Mouse (Mus musculus) fibroblast of lung, adult 2 months (primary cell): ENCODE measurements at regions not wholly inside any gene's neighbourhood (a gene's known extent, or its start where the extent isn't known, plus 50 kb on each side); places are given as distances from the start of the nearest gene placed in this dataset.

Experiments
- DNase-seq: peaks from one replicate; pipeline ENCODE4 v3.0.0-alpha.2; 2011; ENCODE audit warnings: low read depth

DNA sequence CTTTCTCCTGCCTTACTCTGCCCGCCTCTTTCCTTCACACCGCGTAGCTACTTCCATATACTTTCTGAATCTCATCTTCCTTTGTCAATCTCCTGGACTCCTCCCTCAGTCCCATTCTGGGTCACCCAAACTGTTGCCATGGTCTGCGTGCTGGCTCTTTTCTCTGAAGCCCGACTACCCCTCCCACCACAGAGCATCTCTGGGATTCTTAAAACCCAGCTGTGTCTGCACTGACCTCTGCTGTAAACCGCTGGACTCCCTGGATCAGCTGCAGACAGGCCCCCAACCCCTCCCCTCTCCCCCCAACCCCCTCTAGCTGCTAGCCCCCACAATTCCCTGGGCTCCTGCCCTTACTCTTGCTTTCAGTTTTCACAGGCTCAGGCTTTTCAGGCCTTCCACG, 136.4 kb downstream of the Fam43a start:
- no peak for DNase-seq

DNA sequence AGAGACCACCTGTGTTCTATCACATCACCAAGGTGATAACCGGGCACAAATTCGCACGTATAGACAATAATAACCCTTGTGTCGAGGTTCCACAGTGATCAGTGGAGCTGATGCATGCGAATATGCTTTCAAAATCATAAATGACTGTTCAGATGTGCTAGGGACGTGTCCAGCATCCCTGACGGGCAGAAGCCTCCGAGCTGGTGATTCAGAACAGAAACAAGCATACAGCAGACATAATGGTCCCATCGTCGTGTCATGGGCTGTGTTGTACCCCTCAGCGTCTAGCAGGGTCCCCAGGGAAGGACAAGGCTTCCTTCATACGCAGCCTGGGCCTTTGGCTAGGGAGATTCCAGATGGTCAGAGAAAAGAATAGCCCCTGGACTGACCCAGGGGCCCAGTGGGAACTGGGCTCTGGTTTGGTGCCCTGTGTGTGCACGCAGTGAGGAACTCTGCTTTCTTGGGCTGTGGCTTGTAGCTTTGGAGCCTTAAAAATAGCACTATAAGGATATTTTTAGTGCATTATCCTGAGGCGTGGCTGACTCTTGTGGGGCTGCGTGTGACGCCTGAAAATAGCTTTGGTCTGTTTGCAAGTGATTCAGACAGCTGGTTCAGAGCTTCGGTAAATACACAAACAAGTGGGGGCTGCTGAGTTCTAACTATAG, 137.3 kb downstream of the Fam43a start:
- no peak for DNase-seq

DNA sequence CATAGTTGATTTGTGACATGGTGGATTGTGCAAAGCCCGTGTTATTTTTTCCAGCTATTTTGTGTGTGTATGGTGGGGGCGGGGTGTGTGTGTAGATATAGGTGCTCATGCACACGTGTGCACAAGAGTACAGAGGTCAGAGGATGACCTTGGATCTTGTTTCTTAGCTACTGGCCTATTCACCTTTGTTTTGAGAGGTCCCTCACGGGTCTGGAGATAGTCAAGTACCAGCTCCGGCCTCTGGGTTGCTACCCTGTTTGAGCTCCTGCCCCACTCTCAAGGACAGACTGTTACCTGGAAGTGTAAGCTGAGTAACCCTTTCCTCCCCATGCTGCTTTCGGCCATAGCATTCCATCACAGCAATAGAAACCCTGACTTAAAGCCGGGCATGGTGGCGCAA, 138.0 kb downstream of the Fam43a start:
- no peak for DNase-seq

DNA sequence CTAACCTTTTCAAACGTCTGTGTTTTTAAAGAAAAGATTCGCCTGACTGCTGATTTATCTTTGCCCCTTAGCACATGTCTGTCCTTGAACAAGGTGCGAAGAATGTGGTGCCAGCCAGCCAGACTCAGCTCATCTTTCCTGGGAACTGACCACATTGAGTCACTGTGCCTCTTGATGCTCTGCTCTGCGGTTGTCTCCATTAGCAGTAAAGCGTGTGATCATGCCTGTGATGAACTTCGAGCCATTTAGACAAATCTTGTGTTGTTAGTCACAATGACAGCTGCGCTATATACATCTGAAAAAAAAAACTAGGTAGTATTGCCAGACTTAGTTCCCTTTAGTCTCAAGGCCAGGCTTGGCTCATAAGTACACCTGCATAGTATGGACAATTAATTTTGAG, 140.1 kb downstream of the Fam43a start:
- DNase-seq = no peak

DNA sequence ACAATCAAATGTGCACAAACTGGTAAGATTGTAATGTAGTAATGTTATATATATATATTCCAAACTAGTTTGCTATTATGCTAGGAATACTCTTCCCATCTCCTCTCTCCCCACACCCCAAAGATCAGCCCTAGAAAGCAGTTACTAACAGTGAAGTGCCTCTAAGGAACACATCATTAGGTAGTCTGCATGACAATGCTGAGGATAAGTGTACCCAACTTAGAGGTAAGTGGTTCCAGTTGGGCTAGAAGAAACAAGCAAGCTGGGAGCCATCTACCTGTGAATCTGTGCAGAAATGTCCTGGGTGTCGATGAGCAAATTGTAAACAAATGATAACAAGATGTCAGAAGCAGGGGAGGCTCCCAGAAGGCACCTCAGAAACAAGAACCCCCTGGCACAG, 141.7 kb downstream of the Fam43a start:
- DNase-seq = no peak

DNA sequence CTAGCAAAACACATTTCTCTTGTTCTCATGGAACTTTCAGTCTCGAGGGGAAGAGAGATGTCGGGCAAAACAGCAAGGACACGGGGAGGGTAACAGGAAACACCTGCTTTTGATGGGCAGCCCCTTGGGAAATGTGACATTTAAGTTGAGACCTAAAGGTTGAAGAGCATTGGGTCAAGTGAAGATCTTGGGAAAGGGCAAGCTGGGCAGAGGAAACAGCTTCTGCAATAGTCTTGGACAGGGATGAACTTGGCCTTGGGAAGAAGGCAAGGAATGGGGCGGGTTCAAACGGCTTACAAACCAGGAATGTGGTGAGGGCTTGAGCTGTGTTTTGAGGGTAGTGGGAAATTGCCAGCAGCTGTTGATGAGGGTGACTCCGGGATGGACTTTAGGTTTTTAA, 143.0 kb downstream of the Fam43a start:
- DNase-seq = no peak

DNA sequence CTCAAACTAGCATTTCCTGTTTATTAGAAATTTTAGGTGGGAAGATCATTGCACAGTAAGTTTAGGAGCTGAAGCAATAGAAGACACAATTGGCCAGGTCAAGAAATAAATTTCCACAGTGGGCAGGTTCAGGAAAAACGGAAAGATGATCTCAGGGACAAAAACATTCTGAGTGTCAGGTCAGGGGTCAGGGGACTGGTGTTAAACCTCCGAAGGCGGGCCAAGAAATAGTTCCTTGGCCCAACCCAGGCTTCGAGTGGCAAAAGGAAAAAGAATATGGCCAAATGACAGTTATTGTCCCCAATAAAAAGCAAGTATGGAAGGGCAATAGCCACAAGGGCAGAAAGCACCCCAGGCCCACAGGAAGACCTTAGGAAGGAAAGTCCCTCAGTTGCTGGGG, 144.0 kb downstream of the Fam43a start:
- no peak for DNase-seq

DNA sequence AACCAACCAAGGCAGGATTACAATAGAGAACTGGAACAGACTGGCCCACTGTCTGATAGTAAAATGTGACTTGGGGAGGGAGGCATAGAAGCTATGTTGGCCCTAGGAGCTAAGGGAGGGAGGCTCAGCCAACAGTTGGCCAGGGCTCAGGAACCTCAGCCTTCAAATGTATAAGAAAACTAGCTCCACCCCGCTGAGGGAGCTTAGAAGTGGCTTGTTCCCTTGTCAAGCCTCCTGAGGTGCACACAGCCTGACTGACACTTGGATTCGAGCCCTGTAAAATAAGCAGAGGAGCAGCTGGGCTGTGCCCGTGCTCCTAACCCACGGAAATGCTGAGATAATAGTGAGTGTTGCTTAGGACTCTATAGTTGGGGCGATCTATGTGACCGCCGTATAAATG, 144.7 kb downstream of the Fam43a start:
- no peak for DNase-seq

DNA sequence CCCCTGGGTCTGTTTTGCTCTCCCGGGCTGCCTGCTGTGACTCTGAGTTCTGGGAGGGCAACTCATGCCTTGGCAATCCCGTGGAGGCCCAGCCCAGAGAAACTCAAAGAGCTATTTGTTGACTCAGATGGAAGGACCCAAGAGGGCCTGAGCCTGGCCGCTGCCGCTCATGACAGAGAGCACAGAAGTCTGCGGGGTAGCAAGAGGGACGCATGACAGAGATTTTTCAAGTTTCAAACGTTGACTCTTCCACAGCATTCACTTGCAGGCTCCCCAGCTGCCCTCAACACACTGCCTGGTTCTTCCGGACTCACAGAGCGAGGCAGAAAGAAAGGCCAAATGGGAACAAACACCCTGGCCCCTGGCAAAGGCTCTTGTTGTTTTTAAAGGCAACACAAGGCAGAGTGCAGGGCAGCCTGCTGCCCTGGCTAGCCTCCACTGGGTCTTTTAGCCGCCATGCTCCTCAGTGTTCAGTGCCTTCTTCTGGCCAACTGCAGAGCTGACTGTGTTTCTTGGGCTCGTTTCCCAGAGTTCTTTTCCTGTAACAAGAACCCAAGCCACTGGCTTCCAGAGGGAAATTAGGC, 146.2 kb downstream of the Fam43a start:
- DNase-seq = peak; percentile 92

DNA sequence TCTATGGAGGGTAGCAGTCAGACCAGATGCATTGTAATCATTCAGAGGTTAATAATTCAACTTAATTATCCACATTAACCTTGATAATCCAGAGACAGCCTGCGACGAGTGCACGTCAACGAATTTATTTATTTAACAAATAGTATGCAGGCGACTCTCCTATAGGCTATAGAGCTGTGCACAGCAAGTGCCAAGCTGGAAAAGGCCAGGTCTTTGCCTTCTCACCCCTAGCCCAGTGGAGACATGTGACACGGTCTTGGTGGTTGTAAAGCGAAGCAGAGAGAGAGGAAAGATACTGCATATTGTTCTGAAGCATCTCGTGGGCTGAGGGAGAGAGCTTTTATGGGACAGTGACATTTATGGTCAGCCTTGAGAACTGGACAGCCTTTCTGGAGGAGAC, 146.7 kb downstream of the Fam43a start:
- DNase-seq = no peak

DNA sequence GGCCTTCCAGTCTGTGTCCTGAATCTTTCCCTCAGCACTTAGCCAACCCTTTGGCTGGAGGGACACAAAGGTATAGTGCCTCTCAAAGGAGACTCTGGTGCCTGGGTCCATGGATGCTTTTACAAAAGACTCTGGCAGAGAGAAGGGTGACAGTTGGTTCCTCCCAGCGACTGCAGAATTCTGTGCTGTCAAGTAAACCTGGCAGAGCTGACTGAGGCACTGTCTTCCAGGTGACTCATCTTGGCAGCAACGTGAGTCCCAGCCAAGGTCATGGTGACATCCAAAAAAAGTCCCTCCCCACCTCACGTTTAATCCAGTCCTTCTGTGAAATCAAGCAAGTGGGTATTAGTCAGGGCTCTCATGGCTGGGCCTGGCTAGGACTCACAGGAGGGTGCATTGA, 150.3 kb downstream of the Fam43a start:
- no peak for DNase-seq

DNA sequence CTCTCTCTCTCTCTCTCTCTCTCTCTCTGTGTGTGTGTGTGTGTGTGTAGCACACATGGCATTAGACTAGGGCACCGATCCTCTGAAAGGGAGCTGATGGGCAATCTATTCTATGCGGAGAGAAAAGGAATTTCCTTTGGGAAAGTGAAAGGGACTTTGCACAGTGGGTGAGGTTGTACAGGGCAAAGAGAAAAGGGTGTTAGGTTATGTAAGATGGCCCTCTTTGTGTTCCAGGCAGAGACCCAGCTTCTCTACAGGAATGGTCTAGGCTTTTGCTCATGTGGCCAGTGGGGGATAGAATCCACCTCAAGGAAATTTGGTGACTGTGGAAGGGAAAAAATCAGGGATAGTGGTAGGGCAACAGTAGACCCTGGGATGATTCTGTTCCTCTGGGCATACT, 156.2 kb downstream of the Fam43a start:
- no peak for DNase-seq

DNA sequence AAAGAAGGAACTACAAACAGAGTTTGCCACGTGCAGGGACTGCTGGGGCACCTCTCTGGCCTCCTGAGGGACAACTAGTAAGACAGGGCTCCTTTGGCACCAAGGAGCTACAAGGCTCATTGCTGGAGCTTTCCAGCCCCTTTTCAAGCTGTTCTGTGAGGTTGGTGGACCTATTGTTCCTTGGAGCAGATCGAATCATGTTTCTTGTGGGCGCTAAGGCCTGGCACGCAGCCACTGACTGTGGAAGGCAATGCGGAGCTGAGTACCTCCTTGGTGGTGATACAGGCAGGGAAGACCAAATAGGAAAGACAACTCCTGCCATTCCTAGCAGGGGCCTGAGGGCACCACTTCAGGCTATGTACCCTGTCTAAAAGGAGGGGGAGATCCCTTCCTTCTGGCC, 157.2 kb downstream of the Fam43a start:
- DNase-seq = no peak

DNA sequence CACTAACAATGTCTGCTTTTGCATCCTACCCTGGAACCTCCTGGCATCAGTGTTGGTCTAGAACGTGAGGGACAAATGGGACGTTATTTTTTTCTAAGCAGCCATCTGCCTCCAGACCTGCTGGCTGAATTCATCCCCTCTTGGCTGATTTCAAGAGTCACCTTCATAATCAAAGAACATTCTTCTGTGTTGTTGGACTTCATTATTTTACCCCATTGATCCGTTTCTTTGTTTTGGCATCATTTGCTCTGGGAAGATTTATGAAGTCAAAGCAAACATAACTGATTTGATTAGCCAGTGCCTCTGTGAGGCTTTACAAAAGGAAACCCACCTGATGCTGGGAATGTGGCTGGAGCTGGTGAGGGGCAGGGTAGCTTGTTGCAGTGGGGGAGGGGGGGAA, 158.0 kb downstream of the Fam43a start:
- DNase-seq = no peak

DNA sequence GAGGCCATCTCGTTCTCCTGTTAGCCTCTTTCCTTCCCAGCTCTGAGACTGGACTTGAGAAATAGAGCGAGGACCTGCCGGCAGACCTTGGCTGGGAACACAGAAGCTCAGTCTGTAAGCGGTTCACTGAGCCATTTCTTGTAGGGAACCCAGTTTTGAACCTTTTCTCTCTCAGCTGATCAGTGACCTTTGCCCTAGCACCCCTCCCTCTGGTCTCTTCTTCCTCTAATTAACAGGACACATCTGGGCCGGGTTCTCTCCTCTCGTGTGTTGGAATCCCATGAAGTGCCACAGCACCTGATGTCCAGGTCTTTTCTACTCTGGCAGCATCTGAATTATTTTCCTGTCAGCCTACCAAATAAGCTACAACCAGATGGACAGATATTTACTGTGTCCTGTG, 158.5 kb downstream of the Fam43a start:
- DNase-seq = no peak

DNA sequence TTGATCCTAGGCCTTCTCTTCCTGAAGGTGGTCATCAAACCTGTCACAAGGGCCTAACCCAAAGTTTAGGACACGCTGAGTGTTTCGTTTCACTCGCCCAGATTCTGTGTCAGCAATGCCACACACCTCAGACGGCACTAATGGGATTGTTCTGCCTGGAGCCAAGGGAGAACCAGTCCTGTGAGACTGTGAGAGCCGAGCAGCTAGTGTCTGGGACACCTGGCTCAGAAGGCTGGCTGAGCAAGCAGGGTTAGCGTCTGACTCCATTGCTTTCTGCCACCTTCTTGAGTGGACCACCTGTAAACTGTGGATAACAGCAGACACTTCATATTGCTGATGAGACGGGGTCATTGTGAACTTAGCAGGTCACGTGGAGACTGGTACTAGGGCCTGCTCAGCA, 160.0 kb downstream of the Fam43a start:
- no peak for DNase-seq

DNA sequence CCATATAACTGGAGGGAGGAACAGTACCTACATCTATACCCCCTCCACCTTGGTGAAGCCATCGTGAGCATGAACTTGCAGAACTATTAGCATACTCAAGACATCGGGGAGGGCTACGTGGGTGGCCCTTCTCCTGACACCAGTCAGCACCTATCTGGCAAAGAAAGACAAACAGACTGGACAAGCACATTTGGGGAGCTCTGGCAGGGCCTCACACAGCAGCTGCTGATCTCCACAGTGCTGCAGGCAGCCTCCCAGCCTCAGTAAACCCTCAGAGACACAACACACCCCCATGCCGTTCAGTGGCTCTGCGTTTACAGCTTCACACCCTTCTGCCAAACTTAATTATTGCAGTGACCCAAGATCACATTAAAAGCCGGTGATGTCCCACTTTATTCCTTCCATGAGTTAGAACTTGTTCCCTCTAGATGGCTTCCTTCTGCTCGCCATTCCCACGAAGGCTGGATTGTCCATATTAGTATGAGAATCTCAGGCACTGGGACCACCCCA, 161.7 kb downstream of the Fam43a start:
- no peak for DNase-seq

DNA sequence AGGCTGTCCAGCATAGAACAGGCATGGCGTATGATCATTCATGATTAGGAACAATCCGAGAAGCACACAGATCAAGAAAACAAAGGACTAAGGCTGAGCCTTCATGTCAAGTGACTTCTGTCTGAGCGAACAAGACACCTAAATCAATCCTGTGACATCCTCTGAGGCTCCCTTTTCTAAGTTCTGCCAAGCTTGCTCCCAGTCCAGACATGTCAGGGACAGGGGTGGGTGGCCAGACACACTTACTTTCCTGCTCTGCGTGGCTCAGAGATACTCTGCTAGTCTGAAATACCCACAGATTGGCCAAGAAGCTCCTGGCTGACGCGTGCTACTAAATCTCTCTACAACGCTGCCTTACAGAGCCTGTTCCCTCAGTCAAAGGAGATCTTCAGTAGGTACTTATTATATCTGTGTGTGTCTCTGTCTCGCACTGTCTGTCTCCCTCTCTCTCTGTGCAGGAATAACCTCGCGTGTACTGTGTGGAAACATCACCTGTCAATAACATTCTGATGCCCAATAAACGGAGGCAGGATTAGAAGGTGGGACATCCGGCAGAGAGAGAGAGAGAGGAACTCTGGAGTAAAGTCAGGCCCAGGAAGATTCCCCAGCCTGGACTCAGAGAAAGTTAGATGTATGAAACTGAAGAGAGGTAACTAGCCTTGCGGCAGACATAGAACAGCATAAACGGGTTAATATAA, 163.5 kb downstream of the Fam43a start:
- no peak for DNase-seq

DNA sequence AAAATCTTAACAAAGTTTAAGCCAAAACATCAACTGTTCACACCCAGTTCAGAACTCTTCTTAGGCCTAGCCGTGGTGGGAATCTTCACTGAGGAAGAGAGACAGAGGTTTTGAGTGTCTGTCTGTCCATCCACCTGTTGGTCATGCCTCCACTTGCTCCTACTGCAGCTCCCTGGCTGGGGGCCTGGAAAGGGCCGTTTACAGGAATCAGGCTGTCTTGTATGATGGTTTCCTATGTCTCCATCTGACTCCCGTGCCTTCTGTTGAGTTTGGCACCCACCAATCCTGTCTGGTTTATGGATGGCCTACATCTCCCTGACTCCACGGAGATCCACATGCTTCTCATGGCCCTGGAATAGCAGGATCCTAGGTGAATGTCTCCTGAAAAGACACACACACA, 166.1 kb downstream of the Fam43a start:
- no peak for DNase-seq

DNA sequence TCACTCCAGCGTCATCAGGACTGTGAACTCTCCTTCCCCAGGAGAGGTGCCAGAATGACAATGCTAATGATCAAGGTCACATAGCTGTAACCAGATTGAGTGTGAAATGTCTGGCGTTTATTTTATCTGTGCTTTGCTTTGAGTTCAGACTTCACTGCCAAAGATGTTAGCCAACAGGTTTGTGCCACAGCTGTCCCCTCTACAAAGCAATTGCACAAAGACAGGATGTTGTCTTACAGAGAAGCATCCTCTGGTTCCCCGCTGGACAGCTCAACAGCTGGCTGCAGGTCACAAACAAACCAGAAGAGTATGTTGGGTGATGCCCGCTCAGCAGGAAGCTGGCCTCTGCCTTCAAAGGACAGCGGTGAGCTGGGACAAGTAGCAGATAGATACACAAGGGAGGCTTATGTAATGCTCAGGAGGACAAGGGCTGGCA, 169.5 kb downstream of the Fam43a start:
- no peak for DNase-seq

DNA sequence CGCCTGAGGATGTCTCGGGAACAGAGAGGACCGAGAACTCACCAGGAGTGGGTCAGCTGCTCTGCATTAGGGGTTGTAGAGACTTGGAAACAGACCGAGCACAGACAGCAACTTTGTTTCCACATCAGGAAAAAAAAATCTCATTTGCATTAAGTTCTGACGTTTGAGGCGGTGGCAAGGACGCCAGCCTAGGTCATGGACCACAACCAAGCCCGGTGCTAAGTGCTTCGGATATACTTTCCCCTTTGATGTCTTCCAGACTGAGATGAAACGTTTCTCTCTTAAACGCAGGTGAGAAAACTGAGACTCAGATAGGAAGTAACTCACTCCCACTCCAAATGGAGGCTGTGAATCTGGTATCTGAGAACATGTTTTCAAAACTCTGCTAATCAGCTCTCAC, 169.9 kb downstream of the Fam43a start:
- no peak for DNase-seq

DNA sequence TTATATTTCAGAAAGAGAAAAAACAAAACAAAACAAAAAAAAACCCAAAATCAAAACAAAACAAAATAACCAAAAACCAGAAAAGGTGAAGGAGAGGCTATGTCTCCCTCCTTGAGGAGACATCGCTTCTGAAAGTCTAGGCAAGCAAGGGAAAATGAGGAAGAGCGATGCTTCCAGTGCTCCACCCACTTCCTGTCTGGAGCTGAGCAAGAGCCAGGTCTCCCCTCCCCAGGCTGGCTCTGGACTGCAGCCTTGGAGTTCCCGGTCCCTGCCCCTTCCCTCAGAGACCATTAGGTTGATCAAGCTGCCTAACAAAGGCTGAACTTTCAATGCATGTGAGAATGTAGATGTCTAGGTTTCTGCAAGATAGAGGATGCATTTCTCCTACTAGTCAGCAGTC, 173.3 kb downstream of the Fam43a start:
- DNase-seq = no peak

DNA sequence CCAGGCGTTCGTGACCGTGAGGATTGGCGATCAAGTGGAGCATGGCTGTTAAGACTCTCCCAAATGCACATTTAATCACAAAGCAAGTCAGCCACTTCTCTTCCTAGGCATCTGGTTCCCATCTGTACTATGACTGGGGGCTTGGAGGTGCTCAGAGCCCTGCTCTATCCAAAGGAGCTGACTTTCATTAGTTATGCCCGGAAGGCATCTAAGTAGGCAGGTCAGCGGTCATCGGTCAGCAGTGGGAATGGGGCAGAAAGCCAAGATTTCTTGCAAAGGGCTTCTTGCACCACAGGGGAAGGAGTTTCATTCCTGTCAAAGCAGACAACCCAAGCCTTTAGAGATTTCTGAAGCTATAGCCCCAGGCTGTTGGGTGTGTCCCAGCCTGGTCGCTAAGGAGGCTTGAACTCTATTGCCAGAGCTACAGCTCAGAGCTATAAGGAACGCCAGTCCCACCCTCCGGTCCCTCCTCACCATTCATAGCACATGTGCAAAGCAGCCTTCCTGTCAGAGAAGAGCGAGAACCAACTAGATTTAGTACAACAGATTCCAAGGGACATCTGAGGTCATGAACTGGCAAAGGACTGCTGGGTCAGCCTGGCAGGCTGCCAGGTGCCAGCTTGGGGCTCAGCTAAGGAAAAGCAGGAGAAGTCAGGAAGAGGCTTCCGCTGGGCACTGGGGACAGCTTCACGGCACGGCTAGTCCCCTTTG, 175.6 kb downstream of the Fam43a start:
- DNase-seq = peak; percentile 64
